Mouse (Mus musculus) A20 (cell line): ENCODE results near the gene Plac8.

ENCODE experiments used
- DNase-seq: peaks from one replicate; pipeline ENCODE4 v3.0.0-alpha.2; 2011; ENCODE audit warnings: low read depth, low spot score

The Plac8 gene

DNA sequence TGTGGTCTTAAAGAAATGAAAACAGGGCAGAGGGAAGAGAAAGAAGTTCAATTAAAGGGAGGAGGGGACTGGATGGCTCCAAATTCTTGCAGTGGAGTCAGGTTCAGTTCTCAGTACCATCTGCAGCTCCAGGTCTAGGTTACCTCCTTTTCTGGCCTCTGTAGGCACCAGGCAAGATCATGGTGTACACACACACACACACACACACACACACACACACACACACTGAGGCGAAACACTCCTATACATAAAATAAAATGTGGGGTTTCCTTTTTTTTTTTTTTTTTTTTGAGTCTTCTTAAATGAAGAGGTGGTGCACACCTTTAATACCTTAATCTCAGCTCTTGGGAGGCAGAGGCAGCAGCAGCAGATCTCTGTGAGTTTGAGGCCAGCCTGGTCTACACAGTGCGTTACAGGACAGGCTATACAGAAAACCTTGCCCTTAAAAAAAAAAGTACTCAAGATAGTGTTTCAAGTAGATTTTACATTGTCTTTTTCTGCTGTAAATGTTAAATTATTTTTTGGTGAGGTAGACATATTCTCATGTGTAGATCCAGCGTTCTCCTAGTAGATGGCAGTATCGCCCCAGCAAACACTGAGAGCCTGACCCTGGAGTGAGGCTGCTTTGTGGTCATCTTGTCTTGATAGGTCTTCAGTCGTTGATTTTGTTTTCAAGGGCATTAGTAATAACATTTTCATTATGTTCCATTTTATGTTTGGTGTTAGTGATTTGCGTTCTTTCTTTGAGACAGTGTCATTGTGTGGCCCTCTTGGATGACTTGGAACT is 25.6 kb downstream of the Plac8 start:
- DNase-seq: peak; percentile 21

- DNase-seq: peak; percentile 54
Observed at GRCm38 (mm10) chr5:100536638-100537037, 35.4 kb downstream of the Plac8 start.

DNA sequence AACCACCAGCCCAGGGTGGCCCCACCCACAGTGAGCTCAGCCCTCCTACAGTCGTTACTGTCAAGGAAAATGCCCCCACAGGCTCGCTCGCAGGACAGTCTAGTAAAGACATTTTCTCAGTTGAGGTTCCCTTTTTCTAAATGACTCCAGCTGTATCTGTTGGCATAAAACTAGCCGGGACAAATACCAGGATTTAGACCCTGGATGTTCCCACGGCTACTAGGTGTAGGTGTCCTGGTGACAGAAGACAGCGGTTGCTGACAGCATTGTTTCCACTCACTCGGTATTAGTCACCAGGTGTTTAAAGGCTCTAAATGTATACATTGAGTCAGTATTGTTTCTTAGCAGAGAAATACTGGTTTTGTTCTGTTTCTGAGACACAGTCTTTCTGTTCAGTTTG is 36.2 kb downstream of the Plac8 start:
- no peak for DNase-seq

DNA sequence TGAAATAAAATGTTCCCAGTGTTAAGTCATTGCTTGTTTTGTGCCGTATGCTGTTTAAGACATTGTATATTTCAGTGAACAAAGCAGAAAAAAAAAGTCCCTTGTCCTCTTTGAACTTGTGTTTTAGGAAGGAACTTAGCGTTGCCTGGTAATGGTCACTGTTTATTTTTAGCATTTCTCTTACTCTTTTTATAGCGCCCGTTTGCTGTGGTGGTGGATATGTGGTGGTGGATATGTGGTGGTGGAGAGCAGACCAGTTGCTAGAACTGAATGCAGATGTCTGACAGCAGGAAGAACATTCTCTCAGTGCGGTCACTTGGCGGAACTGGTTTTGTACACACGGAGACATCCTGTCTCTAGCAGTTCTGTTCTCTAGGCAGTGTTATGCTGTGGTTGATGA is 45.9 kb downstream of the Plac8 start:
- no peak for DNase-seq

DNA sequence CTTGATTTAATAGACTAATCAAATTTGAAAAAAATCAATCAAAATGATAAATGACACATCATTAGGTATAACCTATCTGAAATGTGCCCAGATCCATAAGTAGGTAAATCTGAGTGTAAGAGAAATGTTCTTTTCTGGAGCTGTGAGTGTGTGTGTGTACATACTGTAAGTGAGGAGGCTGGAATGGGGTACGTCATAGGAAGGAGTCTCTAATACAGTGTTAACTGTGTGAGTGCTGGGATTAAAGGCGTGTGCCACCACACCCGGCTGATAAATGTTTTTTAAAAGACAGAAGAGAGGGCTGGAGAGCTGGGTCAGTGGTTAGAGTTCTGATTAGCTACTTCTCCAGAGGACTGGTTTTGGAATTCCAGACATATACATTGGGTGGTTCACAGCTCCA is 46.4 kb downstream of the Plac8 start:
- no peak for DNase-seq

DNA sequence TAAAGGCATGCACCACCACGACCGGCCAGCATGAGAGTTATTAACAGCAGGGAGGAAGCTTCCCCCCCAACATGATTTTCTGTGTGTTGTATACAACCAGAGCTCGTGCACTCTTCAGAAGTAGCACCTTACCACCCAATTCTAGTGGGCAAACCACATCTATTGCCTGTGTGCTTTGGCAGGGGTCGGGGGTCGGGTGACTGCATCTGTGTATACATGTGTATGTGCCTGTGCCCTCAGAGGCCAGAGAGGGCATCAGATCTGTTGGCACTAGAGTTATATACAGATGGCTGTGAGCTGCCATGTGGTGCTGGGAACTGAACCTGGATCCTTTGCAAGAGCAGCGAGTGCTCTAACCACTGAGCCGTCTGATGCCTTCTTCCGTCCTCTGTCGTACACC is 47.1 kb downstream of the Plac8 start:
- DNase-seq: no peak

- DNase-seq: no peak
Observed at GRCm38 (mm10) chr5:100523331-100523730, 48.7 kb downstream of the Plac8 start.

GRCm38 (mm10) chr5:100520223-100520622 is 51.8 kb downstream of the Plac8 start:
- no peak for DNase-seq

- DNase-seq: no peak
Observed at GRCm38 (mm10) chr5:100519027-100519411, 53.0 kb downstream of the Plac8 start.

GRCm38 (mm10) chr5:100518049-100519026 is 53.7 kb downstream of the Plac8 start, which contains the start of gene Cops4:
TSS of gene Cops4 (plus strand) at chr5:100518309.
- peak; percentile 99 for DNase-seq

GRCm38 (mm10) chr5:100512576-100512975 is 59.5 kb downstream of the Plac8 start:
- peak; percentile 26 for DNase-seq

GRCm38 (mm10) chr5:100509247-100509646 is 62.8 kb downstream of the Plac8 start:
- no peak for DNase-seq
